Mouse (Mus musculus): ENCODE data around the gene Gm28051. TPM values are rescaled to one million over a fixed set of nuclear protein-coding genes. Genes with fewer than 3 reads are reported as not detected.

Gene Gm28051
- polyA plus RNA-seq, 1 experiment from 2014 or later, result not detected

- Histone ChIP-seq H3K27ac (no peak overlapping the region), H3K4me2 (no peak overlapping the region), H3K36me3 (no peaks in the 10 kb centered on the region), H3K4me1 (replicated peaks) (no peaks in the 10 kb centered on the region), H3K27me3 (no peaks in the 10 kb centered on the region), H3K9me3 (no peaks in the 10 kb centered on the region), H3K9ac (no peak overlapping the region), H3K4me3 (no peak overlapping the region)
- WGBS, result 62% methylated on average over 2 of the region's 2 CpGs
- no peak for ATAC-seq (ENCODE audit: low FRiP score)
These were observed 43.4 kb downstream of the Gm28051 start for GRCm38 (mm10) chr12:102714116-102714515.

- Histone ChIP-seq H3K4me3 (no peak overlapping the region), H3K4me2 (no peak overlapping the region), H3K4me1 (replicated peaks) (no peaks in the 10 kb centered on the region), H3K9me3 (no peaks in the 10 kb centered on the region), H3K27me3 (no peaks in the 10 kb centered on the region), H3K9ac (no peak overlapping the region), H3K27ac (no peak overlapping the region), H3K36me3 (no peaks in the 10 kb centered on the region)
- WGBS, result 78% methylated on average over 20 of the region's 20 CpGs
- no peak for ATAC-seq (ENCODE audit: low FRiP score)
These were observed 44.3 kb downstream of the Gm28051 start for GRCm38 (mm10) chr12:102713153-102713865.

- H3K27ac ChIP-seq, result no peak overlapping the region
- peaks cover 2% of the 10 kb centered on the region for H3K4me1 ChIP-seq (replicated peaks)
- no peaks in the 10 kb centered on the region for H3K9me3 ChIP-seq
- no peak overlapping the region for H3K9ac ChIP-seq
- no peak overlapping the region for H3K4me3 ChIP-seq
- peaks cover 9% of the 10 kb centered on the region; the same call in 1 of the 2 replicates for H3K27me3 ChIP-seq
- H3K36me3 ChIP-seq, result no peaks in the 10 kb centered on the region
- no peak overlapping the region for H3K4me2 ChIP-seq
- 58% methylated on average over 4 of the region's 4 CpGs for WGBS
- no peak for ATAC-seq (ENCODE audit: low FRiP score)
These were observed 46.7 kb downstream of the Gm28051 start for GRCm38 (mm10) chr12:102710851-102711375.

GRCm38 (mm10) chr12:102709896-102710295, 47.7 kb downstream of the Gm28051 start:
- H3K9ac ChIP-seq, result no peak overlapping the region
- peaks cover 9% of the 10 kb centered on the region; the same call in 1 of the 2 replicates for H3K27me3 ChIP-seq
- H3K4me1 ChIP-seq (replicated peaks), result peaks cover 9% of the 10 kb centered on the region
- no peak overlapping the region for H3K4me2 ChIP-seq
- 92% methylated on average over 5 of the region's 5 CpGs for WGBS
- H3K36me3 ChIP-seq, result no peaks in the 10 kb centered on the region
- ATAC-seq (ENCODE audit: low FRiP score), result no peak
- no peak overlapping the region for H3K4me3 ChIP-seq
- H3K27ac ChIP-seq, result no peak overlapping the region
- no peaks in the 10 kb centered on the region for H3K9me3 ChIP-seq

GRCm38 (mm10) chr12:102708220-102708619, 49.3 kb downstream of the Gm28051 start:
- no peak for ATAC-seq (ENCODE audit: low FRiP score)
- Histone ChIP-seq H3K4me3 (no peak overlapping the region), H3K9ac (no peak overlapping the region), H3K9me3 (no peaks in the 10 kb centered on the region), H3K36me3 (no peaks in the 10 kb centered on the region), H3K27ac (no peak overlapping the region), H3K4me2 (no peak overlapping the region), H3K27me3 (peaks cover 9% of the 10 kb centered on the region; the same call in 1 of the 2 replicates), H3K4me1 (replicated peaks) (peaks cover 20% of the 10 kb centered on the region)
- 66% methylated on average over 11 of the region's 11 CpGs for WGBS

GRCm38 (mm10) chr12:102706833-102707463, 50.6 kb downstream of the Gm28051 start:
- Histone ChIP-seq H3K4me3 (no peak overlapping the region), H3K27me3 (peaks cover 9% of the 10 kb centered on the region; the same call in 1 of the 2 replicates), H3K9me3 (no peaks in the 10 kb centered on the region), H3K27ac (no peak overlapping the region), H3K4me1 (replicated peaks) (peaks cover 33% of the 10 kb centered on the region), H3K4me2 (no peak overlapping the region), H3K36me3 (no peaks in the 10 kb centered on the region), H3K9ac (no peak overlapping the region)
- WGBS, result 92% methylated on average over 10 of the region's 10 CpGs
- ATAC-seq (ENCODE audit: low FRiP score), result no peak

- Histone ChIP-seq H3K9me3 (no peaks in the 10 kb centered on the region), H3K36me3 (no peaks in the 10 kb centered on the region), H3K9ac (peak overlapping the region; percentile 83; the same call in 1 of the 2 replicates), H3K4me2 (peak overlapping the region; percentile 87), H3K4me1 (replicated peaks) (peaks cover 37% of the 10 kb centered on the region), H3K27me3 (peaks cover 9% of the 10 kb centered on the region; the same call in 1 of the 2 replicates), H3K27ac (peak overlapping the region; percentile 92), H3K4me3 (peak overlapping the region; percentile 69)
- ATAC-seq (ENCODE audit: low FRiP score), result no peak
- WGBS, result 79% methylated on average over 6 of the region's 6 CpGs
These were observed 51.5 kb downstream of the Gm28051 start for GRCm38 (mm10) chr12:102705906-102706640.

- H3K9ac ChIP-seq, result peak overlapping the region; percentile 83
- H3K27me3 ChIP-seq, result peaks cover 9% of the 10 kb centered on the region; the same call in 1 of the 2 replicates
- H3K27ac ChIP-seq, result peak overlapping the region; percentile 92
- peaks cover 41% of the 10 kb centered on the region for H3K4me1 ChIP-seq (replicated peaks)
- 2% methylated on average over 36 of the region's 45 CpGs for WGBS
- peak overlapping the region; percentile 69 for H3K4me3 ChIP-seq
- H3K9me3 ChIP-seq, result no peaks in the 10 kb centered on the region
- ATAC-seq (ENCODE audit: low FRiP score), result peak; percentile 81
- peak overlapping the region; percentile 87 for H3K4me2 ChIP-seq
- H3K36me3 ChIP-seq, result no peaks in the 10 kb centered on the region
These were observed 52.2 kb downstream of the Gm28051 start for GRCm38 (mm10) chr12:102705216-102705871.

- peaks cover 47% of the 10 kb centered on the region for H3K4me1 ChIP-seq (replicated peaks)
- H3K36me3 ChIP-seq, result no peaks in the 10 kb centered on the region
- under 1% methylated on average over 78 of the region's 105 CpGs for WGBS
- no peaks in the 10 kb centered on the region for H3K9me3 ChIP-seq
- peak within 1 kb of the TSS; percentile 92 for H3K27ac ChIP-seq
- H3K9ac ChIP-seq, result peak within 1 kb of the TSS; percentile 83
- H3K4me2 ChIP-seq, result peak within 1 kb of the TSS; percentile 87
- peaks cover 9% of the 10 kb centered on the region; the same call in 1 of the 2 replicates for H3K27me3 ChIP-seq
- H3K4me3 ChIP-seq, result peak within 1 kb of the TSS; percentile 69
- ATAC-seq (ENCODE audit: low FRiP score), result peak; percentile 83
These were observed 52.9 kb downstream of the Gm28051 start, which contains the start of gene Itpk1 for GRCm38 (mm10) chr12:102704457-102705198. Gene Itpk1, minus strand, starts transcription at chr12:102704930.

GRCm38 (mm10) chr12:102703921-102704408, 53.6 kb downstream of the Gm28051 start:
- Histone ChIP-seq H3K4me1 (replicated peaks) (peaks cover 53% of the 10 kb centered on the region), H3K4me3 (peak overlapping the region; percentile 69), H3K4me2 (peak overlapping the region; percentile 87), H3K36me3 (no peaks in the 10 kb centered on the region), H3K9me3 (no peaks in the 10 kb centered on the region), H3K27ac (peak overlapping the region; percentile 82; the same call in 1 of the 2 replicates), H3K9ac (peak overlapping the region; percentile 83), H3K27me3 (peaks cover 9% of the 10 kb centered on the region; the same call in 1 of the 2 replicates)
- WGBS, result 4% methylated on average over 17 of the region's 17 CpGs
- peak; percentile 23; the same call in 1 of the 2 replicates for ATAC-seq (ENCODE audit: low FRiP score)

GRCm38 (mm10) chr12:102703441-102703840, 54.1 kb downstream of the Gm28051 start:
- 24% methylated on average over 6 of the region's 6 CpGs for WGBS
- no peak for ATAC-seq (ENCODE audit: low FRiP score)
- Histone ChIP-seq H3K4me2 (peak overlapping the region; percentile 87), H3K9me3 (no peaks in the 10 kb centered on the region), H3K27me3 (peaks cover 9% of the 10 kb centered on the region; the same call in 1 of the 2 replicates), H3K27ac (peak overlapping the region; percentile 82; the same call in 1 of the 2 replicates), H3K4me3 (peak overlapping the region; percentile 69), H3K36me3 (no peaks in the 10 kb centered on the region), H3K9ac (peak overlapping the region; percentile 83), H3K4me1 (replicated peaks) (peaks cover 59% of the 10 kb centered on the region)

Data from hindbrain, embryonic 13.5 days (tissue).